Mouse (Mus musculus) gastrocnemius, postnatal 36 days (tissue): Measurements from ENCODE around the gene Sorcs1. TPM values are rescaled to one million over a fixed set of nuclear protein-coding genes. Genes with fewer than 3 reads are reported as not detected.

Source experiments
- DNase-seq, 2 experiments: peaks; one replicate each; pipeline ENCODE4 v3.0.0; 2022
- intact Hi-C: fragments of 180-260 bp; cut with DNase I; formaldehyde crosslinking; loops from one replicate; pipeline ENCODE4 v1.15.1; 2025
- total RNA-seq, 2 experiments: library from RNA; stranded (reverse); gene quantifications; 2 replicates each; pipeline ENCODE4 v1.2.3; 2021

The Sorcs1 gene
- total RNA-seq, 2 experiments from 2014 or later, result 0.74 to 1.6 TPM

DNA sequence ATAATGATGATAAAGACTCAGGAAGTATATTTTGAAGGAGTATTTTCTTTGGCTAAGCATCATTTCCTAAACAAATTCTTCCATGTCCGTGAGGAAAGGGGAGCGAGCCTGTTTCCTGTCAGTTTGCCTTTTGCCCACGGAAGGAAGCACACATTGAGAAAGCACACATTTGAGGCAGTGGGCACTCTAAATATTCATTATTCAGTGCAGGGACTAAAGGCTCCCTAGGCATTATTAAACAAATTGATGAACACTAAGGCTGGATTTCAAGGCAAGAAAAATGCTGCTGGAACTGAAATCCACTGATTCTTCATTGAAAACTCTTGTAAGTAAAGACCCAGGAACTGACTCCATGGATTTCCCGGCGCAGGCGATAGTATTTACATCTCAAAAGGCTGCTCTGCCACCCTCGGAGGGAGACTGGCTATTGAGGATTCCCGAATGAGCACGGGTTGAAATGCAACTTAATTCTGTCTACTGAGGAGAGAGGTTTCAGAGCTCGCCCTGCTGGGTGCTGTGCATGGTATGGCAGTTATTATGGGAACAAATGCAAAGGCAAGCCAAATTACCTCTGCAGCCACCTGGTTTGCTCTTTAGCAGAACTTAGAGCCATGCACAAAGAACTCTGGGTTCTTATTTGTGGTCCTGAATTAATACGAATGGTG, 238.1 kb downstream of the Sorcs1 start:
- intact Hi-C loops, result no loop called here
- no peak for DNase-seq

DNA sequence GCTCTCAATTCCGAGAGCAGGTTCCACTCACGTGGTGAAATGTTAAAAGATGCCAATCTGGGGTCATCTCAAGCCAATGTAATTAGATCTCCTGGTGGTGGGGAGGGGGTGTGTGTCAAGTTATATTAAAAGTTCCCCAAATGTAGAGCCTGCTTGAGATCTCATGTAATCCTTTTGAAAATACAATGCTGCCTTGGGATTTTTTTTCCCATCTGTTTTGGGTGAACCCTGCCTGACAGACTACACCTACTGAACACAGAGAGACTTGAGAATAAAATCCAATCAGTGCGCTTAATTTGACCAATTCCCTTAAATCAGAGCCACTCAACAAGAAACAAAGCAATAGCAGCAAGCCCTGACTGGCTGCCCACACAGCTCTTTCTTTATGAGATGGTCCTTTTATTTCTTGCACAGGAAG, 239.0 kb downstream of the Sorcs1 start:
- intact Hi-C loops, result no loop called here
- DNase-seq, result no peak

DNA sequence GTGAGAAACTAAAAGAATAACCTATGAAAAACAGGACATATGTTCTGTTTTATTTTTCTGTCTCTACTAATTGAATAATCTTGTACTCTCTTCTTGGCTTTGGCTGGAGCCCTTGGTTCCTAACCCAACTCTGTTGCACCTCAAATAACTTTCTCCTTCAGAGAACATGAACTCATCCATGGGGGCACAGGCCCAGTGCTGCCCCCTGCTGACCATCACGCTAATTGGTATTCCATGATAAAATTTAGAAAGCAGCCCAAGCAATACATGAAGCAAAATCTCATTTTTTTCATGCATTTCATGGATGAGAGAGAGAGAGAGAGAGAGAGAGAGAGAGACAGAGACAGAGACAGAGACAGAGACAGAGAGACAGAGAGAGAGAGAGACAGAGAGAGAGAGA, 255.5 kb downstream of the Sorcs1 start:
- intact Hi-C loops, result no loop called here
- DNase-seq, result no peak

DNA sequence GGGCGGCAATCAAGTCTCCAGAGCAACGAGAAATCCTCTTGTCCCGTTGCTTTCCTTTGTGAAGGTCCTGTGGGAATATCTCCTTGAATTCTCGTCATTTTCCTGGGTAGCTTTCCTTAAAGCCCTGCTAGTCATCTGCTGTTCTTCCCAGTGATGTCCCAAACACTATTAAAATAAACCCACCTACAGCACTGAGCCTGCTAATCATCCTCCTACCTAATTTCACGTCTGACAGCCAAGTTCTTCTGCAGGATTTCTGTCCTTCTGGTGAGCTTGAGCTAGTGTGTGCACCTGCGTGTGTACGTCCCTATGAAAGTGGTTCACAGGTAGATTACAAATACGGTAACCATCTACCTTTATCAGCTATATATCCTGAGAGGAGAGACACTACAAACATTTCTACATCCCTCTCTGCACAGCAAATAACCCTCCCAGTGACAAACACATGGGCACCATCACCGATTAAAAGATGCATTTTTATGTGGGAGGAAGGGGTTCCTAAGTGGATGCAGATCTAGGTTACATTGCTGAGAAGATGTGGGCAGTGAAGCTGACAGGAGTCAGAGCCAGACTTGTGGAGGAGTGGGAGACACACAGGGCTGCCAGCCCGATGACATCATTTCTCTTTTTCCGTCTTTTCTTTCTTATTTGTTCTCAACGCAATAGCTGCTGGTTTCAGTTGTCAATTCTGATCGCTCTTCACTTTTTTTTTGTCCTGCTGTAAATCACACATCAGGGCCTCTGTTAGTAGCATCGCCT, 259.3 kb downstream of the Sorcs1 start:
- no peak for DNase-seq
- intact Hi-C loops, result no loop called here

GRCm38 (mm10) chr19:50410561-50410960, 267.9 kb downstream of the Sorcs1 start:
- DNase-seq, result no peak
- intact Hi-C loops, result no loop called here

GRCm38 (mm10) chr19:50398341-50398740, 280.1 kb downstream of the Sorcs1 start:
- intact Hi-C loops, result no loop called here
- DNase-seq, result no peak

DNA sequence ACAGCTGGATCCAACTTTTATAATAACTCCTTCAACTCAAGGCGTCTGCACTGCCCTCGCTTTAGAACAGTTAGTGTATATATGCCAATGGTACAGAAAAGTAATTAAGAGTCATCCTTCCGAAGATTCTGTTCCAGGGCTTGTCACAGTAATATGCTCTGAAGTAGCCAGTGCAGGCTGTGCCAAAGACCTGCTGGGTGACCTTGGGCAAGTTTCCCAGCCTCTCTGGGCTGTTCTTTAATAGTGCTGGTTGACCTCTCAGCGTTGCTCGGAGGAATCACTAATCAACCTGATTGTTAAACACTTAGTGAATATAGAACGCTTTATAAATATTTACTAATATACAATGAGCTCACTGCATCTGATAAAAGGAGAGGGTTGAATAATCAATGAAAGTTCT, 282.7 kb downstream of the Sorcs1 start:
- intact Hi-C loops, result no loop called here
- DNase-seq, result no peak

GRCm38 (mm10) chr19:50394101-50394500, 284.3 kb downstream of the Sorcs1 start:
- no peak for DNase-seq
- intact Hi-C loops, result no loop called here

- intact Hi-C loops, result no loop called here
These were observed 288.4 kb downstream of the Sorcs1 start for GRCm38 (mm10) chr19:50389925-50390552.

DNA sequence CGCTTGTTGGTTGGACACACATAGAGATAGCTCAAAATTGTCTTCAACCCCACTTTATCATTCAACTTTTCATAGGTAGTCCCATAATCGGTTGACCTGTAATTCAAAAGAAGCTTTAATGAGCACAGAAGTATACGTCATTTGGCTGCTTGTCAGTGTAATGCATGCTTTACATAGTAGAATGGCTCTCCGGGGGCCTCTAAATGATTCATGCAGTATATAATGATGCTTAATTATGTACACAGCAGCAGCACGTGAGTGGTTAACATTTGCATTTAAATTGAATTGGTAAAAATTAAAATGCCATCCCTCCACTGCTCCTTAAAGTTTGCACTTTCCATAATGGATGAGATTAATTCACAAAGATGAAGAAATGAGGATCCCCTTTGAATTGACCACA, 299.5 kb downstream of the Sorcs1 start:
- intact Hi-C loops, result no loop called here
- no peak for DNase-seq

More at GRCm38 (mm10) chr19:50389925-50390552, 288.4 kb downstream of the Sorcs1 start:
- no peak for DNase-seq

DNA sequence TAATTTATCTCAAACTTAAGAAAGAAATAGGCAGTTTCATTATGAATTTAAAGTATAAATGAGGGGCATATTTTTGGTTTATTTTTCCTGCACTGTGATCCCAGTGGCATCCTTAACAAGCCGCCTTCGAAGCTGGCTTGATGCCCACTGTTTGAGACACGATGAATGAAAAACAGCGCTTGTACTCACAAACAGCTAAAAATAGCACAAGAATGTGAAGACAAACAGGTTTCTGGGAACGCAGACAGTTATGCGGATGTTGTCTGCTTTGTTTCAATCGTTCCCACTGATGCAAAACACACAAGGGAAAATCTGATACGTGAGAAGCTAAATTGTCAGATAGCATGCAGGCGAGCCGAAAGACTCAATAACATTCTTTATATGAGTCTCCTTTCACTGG, 303.7 kb downstream of the Sorcs1 start:
- intact Hi-C loops, result no loop called here
- no peak for DNase-seq

- no peak for DNase-seq
- intact Hi-C loops, result no loop called here
These were observed 312.0 kb downstream of the Sorcs1 start for GRCm38 (mm10) chr19:50366446-50366845.

DNA sequence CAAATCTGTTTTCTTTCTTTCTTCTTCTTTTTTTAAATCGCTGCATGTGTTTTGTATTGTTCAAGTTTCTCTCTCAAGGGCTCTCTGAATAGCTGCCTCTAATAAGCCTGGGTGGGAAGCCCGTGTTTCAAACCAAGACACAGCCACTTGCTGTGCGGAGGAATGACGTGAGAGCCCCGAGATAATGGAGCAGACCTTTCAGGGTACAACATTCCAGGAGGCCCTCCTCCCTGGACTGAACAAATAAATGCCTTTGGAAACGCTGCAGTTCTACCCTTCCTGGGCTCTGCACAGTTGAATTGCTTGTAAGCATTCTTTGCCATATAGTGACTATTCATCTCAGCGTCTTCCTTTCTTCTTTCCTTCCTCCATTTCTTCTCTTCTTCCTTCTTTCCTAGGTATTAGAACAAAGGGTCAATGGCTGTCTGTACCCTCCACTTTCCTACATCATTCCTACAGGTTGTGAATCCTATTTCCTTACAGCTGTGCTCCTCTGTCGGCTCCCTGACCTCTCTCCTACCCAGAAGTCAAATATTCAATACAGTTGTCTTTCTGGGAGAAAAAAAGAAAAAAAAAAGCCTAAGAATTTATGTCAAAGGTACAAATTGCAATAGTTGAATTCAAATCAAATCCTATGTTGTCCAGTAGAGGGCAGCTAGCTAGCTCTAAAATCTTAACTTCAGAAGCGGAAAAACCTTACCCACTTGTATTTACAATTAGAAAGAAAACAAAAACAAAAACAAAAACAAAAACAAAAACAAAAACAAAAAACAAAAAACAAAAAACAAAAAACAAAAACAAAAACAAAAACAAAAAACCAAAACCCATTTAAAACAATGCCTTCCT, 315.6 kb downstream of the Sorcs1 start:
- no peak for DNase-seq
- intact Hi-C loops, result no loop called here

DNA sequence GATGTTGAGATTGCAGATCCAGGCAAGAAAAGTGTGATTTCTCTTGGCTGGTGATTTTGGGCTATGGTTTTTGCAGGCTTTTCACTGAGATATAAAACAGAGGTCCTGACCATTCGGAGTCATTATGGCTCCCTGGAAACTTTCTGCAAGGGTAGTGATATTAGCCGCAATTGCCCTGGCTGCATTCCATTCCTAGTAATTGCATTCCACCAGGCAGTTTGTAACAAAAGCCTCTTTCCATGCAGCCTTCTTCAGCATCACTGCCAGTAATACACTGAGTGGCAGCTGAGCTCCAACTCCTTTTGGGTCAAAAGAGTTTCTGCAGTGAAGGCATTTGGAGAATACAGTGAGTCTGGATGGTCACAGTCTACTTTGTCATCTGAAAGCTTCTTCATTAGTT, 319.9 kb downstream of the Sorcs1 start:
- intact Hi-C loops, result no loop called here
- DNase-seq, result no peak

GRCm38 (mm10) chr19:50339211-50339610, 339.2 kb downstream of the Sorcs1 start:
- DNase-seq, result no peak
- intact Hi-C loops, result no loop called here

DNA sequence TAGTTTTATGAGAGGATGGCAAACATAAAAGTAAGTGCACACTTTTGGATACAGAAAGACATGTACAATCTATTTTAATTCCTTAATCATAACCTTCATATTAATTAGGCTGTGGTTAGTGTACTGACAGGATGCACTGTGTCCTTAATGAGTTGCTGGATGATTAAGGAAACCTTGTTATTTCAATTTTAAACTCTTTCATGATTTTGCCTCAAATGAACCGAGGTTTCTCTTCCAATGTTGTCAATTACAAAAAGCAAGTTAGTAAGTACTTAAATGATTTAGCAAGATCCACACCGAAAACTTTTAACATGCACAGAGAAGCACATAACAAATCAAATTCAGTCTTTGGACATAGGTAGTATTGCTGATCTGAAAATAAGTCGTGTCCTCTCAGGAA, 341.7 kb downstream of the Sorcs1 start:
- intact Hi-C loops, result no loop called here
- no peak for DNase-seq

DNA sequence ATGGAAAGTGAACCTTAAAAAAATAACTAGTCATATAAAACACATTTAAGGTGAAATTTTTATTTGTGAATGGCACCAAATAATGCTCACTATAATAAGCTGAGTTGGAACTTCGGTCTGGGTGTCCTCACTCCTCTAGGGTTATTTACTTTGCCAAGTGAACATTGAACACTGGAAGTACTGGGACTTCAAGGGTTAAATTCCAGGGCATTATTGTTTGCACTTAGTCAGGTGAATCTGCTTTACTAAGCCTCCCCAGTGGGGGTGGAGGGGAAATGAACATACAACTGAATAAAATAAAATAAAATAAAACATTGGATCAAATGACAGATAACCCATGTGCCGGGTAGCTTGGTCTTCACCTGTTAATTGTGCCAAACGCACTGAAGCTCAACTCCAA, 347.3 kb downstream of the Sorcs1 start:
- intact Hi-C loops, result no loop called here
- no peak for DNase-seq

DNA sequence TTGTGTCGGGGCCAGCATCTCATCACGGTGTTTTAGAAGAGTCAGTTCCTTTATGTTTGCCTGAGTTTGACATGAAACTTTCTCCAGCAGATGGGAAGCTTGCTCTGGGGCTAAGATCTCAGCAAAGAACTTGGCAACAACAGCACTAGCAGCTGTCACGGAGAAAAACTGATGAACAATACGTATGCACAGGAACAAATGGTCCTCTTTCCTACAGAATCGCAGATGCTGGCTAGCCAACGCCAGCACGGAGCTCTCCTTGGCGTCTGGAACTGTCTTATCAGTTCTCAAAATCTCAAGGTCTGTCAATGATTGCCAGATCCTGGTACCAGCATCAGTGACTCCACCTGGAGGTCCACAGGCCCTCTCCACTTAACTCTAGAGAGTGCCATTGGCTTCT, 350.6 kb downstream of the Sorcs1 start:
- no peak for DNase-seq
- intact Hi-C loops, result no loop called here

DNA sequence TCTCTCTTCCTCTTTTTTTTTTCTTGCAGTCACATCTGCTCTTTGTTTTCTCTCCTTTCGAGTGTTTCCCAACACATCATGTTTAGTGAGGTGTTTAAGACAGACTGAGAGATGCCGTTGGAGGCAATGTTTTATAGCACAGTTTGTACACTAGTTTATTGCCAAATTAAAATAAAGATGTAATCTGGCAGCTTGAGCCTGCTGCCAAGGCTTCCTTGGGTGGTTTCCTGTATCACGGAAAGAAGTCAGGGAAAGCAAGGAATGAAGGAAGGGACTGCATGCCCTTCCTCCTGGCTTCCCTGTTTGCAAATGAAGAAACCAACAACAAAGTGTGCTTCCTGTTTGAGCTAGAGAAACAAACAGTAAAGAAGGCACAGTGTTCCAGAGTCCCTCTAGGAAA, 352.3 kb downstream of the Sorcs1 start:
- intact Hi-C loops, result no loop called here

DNA sequence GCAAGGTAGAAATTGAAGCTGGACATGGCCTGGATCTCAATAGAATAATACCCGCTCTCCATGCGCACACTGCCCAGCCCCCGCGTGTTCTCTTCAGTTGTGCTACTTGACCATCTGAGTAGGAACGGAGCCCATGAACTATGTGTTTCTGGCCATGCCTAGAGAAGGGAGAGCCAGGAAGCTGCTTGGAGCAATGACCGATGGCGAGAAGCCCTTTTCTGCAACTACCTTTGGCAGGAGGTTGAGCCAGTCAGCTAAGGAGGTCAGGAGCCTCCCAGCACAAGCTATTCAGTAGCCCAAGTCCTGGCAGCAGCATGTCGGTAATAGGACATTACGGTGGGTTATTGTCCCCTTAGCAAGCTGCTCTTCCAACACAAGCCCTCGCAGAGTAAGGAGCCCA, 352.8 kb downstream of the Sorcs1 start:
- intact Hi-C loops, result no loop called here
- peak; percentile 20 to 23 for DNase-seq

More for the DNA sequence above, 352.3 kb downstream of the Sorcs1 start:
- DNase-seq, result no peak

GRCm38 (mm10) chr19:50307046-50307445, 371.4 kb downstream of the Sorcs1 start:
- no peak for DNase-seq
- intact Hi-C loops, result no loop called here
